Mouse (Mus musculus): ENCODE results near the gene 4930438A08Rik. TPM values are rescaled to one million over a fixed set of nuclear protein-coding genes. Genes with fewer than 3 reads are reported as not detected.
A peak's percentile ranks its signal among the peaks of the same experiment; 100 is the strongest.
"Not testable (repeated sequence)": the region's sequence is repeated elsewhere in the genome, so short reads cannot be mapped to it uniquely, and the experiment has no call there.

Gene 4930438A08Rik
- not detected in 2 replicates for polyA plus RNA-seq (2011; ENCODE audit: insufficient read length, low read depth, missing spikeins)

DNA sequence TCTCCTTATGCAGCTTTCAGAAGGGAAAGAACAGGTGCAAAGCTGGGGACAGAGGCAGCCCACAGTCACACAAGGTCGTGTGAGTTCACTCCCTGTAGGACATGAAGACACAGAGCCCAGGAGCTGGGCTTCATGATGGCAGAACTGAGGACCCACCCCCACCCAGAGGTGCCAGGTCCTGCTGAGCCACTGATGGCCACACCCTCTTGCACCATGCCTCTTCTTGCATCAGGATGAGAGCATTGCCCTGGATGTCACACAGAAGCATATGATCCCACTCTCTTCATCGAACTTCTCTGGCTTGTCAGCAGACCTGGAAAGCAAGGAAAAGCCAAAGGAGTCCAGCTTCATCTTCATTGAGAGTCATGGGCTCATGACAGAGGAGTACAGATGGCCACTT lies at the start of gene 4930438A08Rik:
4930438A08Rik (plus strand) TSS at position 228 of the 400 bp plus-strand sequence.
- no peak within 1 kb of the TSS for H3K27ac ChIP-seq (ENCODE audit: insufficient read depth, low read length)
- no peak for TF ChIP-seq CTCF (IDR thresholded peaks at IDR 0.05; ENCODE audit: borderline replicate concordance, insufficient read depth, low read length)
- TF ChIP-seq POLR2A (IDR thresholded peaks at IDR 0.05; ENCODE audit: low read depth, low read length): no peak
- no peak within 1 kb of the TSS for H3K4me3 ChIP-seq (ENCODE audit: insufficient read depth, low read length)
- H3K4me1 ChIP-seq (ENCODE audit: control insufficient read depth, insufficient read depth, low read length): no peaks in the 10 kb centered on the region

DNA sequence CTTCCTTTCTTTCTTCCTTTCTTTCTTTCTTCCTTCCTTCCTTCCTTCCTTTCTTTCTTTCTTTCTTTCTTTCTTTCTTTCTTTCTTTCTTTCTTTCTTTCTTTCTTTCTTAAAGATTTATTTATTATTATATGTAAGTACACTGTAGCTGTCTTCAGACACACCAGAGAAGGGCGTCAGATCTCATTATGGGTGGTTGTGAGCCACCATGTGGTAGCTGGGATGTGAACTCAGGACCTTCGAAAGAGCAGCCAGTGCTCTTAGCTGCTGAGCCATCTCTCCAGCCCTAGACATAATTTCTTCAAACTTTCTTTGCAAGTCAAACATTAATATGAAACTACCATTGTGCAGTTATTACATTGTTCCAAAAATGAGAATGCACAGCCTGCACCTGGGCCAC lies 49.7 kb upstream of the 4930438A08Rik start:
- not testable (repeated sequence) for H3K27ac ChIP-seq (ENCODE audit: insufficient read depth, low read length); H3K4me3 ChIP-seq (ENCODE audit: insufficient read depth, low read length); H3K4me1 ChIP-seq (ENCODE audit: control insufficient read depth, insufficient read depth, low read length)

DNA sequence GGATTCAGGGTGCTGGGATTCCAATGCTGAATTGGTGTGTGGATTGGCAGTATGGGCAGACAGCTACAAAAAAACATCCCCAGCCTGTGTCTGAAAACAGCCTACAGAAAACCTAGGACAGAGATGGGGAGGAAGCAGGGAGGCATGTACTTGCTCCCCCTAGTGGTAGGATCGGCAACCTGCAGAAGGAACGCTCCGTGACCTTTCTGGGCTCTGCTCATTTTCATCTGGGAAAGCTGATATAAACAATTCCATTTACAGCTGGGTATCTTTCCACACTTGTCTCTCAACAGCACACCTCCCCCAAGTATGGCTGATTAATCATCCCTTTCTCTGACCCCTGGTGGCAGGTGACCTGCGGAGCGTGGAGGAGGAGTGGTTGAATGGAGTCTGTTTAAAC lies 48.9 kb upstream of the 4930438A08Rik start:
- no peak overlapping the region for H3K4me3 ChIP-seq (ENCODE audit: insufficient read depth, low read length)
- peaks cover 5% of the 10 kb centered on the region; the same call in 1 of the 2 replicates for H3K4me1 ChIP-seq (ENCODE audit: control insufficient read depth, insufficient read depth, low read length)
- H3K27ac ChIP-seq (ENCODE audit: insufficient read depth, low read length): no peak overlapping the region
- TF ChIP-seq CTCF (IDR thresholded peaks at IDR 0.05; ENCODE audit: borderline replicate concordance, insufficient read depth, low read length) (peak; percentile 93), POLR2A (IDR thresholded peaks at IDR 0.05; ENCODE audit: low read depth, low read length) (no peak)

DNA sequence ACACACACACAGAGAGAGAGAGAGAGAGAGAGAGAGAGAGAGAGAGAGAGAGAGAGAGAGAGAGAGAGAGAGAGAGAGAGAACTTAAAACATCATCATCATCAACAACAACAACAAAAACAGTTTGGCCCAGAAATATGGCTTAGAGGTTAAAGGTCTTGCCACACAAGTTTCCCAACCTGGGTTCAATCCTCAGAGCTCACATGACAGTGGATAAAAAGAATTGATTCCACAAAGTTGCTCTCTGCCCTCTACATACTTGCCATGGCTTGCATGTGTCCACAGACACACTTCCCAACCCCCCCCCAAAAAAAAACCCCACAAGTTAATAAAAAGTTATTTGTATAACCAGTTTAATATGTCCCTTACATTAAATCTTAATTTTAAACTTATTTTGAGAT lies 48.2 kb upstream of the 4930438A08Rik start:
- TF ChIP-seq POLR2A (IDR thresholded peaks at IDR 0.05; ENCODE audit: low read depth, low read length) (no peak), CTCF (IDR thresholded peaks at IDR 0.05; ENCODE audit: borderline replicate concordance, insufficient read depth, low read length) (no peak)
- no peak overlapping the region for H3K4me3 ChIP-seq (ENCODE audit: insufficient read depth, low read length)
- H3K4me1 ChIP-seq (ENCODE audit: control insufficient read depth, insufficient read depth, low read length): peaks cover 5% of the 10 kb centered on the region; the same call in 1 of the 2 replicates
- H3K27ac ChIP-seq (ENCODE audit: insufficient read depth, low read length): no peak overlapping the region

DNA sequence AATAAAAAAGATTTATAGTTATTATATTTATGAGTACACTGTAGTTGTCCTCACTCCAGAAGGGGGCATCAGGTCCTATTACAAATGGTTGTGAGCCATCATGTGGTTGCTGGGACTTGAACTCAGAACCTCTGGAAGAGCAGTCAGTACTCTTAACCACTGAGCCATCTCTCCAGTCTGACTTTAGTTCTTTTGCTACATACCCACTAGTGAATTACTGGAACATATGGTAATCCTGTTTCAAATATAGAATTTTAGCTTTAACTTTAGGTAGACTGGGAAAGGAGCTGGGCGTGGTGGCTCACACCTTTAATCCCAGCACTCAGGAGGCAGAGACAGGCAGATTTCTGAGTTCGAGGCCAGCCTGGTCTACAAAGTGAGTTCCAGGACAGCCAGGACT lies 46.6 kb upstream of the 4930438A08Rik start:
- not testable (repeated sequence) for H3K4me3 ChIP-seq (ENCODE audit: insufficient read depth, low read length); H3K4me1 ChIP-seq (ENCODE audit: control insufficient read depth, insufficient read depth, low read length); H3K27ac ChIP-seq (ENCODE audit: insufficient read depth, low read length)

DNA sequence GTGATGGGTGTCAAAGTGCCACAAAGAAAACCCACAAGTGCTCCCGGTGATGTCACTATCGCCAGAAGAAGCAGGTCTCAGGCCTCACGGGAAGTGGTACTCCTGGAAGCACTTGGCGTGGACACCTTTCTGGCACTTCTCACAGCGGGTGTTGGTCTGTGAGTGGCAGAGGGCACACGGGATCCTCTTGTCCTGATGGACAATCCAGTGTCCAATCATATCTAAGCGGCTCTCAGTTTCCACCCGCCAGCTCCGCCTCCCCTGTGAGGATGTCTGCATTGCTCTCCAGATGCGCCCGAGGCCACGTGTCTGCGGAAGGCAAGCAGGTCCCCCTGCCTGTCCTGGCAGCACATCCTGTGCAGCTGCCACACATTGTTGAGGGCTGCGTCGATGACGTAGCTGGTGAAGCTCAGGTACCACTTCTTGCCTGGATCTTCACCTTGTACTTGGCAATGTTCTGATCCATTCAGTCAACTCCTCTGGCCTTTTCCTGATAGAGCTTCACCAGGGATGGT lies 44.1 kb upstream of the 4930438A08Rik start:
- no peak for TF ChIP-seq CTCF (IDR thresholded peaks at IDR 0.05; ENCODE audit: borderline replicate concordance, insufficient read depth, low read length)
- TF ChIP-seq POLR2A (IDR thresholded peaks at IDR 0.05; ENCODE audit: low read depth, low read length): no peak
- no peaks in the 10 kb centered on the region; the same call in 1 of the 2 replicates for H3K4me1 ChIP-seq (ENCODE audit: control insufficient read depth, insufficient read depth, low read length)
- no peak overlapping the region for H3K4me3 ChIP-seq (ENCODE audit: insufficient read depth, low read length)
- no peak overlapping the region for H3K27ac ChIP-seq (ENCODE audit: insufficient read depth, low read length)

DNA sequence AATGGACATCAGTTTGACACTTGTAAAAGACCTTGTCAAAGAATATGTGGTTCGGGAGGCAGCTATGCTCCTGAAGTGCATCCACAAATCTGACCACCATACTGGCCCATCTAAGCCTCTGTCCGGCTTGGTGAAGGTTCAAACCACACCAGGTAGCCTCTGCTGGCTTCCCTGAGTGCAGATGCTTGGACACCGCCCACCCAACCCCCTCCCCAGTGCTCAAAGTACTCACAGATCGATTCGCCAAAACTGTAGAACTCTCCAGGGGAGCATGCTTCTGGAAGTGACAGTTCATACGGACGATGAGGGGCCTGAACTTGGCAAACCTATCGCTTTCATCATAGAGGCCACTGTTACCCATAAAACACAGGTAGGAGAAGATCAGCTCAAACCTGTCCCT lies 43.4 kb upstream of the 4930438A08Rik start:
- no peak overlapping the region for H3K4me3 ChIP-seq (ENCODE audit: insufficient read depth, low read length)
- H3K4me1 ChIP-seq (ENCODE audit: control insufficient read depth, insufficient read depth, low read length): no peaks in the 10 kb centered on the region
- TF ChIP-seq POLR2A (IDR thresholded peaks at IDR 0.05; ENCODE audit: low read depth, low read length) (no peak), CTCF (IDR thresholded peaks at IDR 0.05; ENCODE audit: borderline replicate concordance, insufficient read depth, low read length) (no peak)
- no peak overlapping the region for H3K27ac ChIP-seq (ENCODE audit: insufficient read depth, low read length)

DNA sequence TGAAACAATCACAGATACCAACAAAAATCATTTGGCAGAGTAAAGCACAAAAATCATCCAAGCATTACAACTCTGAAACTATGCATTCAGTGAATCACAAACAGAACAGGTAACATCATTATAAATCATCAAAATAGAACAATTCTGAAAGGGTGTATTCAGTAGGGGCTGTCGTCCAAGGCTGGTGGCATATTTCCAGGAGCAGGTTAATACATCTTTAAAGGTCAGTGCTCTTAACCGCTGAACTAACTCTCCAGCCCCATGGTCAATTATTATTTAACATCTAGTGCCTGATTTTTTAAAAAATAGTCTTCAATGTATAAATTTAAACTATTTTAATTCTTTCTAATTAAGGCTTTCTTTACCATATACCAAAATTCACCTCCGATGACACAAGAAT lies 40.0 kb upstream of the 4930438A08Rik start:
- not testable (repeated sequence) for H3K4me1 ChIP-seq (ENCODE audit: control insufficient read depth, insufficient read depth, low read length)

DNA sequence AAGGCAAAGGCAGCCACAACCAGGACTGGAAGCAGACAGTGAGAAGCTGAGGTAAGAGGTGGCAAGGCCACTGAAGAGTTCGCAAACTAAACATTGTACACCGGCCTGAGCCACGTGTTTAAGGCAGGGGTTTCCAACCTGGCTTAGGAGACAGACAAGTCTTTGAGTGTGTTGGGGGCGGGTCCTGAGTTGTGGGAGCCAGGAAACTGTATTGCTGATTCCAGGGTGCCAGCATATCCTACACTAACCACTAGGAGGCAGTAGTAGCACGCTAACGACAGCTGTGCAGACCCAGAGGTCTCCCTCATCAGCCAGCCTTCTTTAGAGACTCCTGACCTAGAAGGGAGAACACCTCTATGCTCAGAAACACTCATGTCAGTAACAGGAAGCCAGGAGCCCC lies 39.4 kb upstream of the 4930438A08Rik start:
- Histone ChIP-seq H3K4me3 (ENCODE audit: insufficient read depth, low read length) (no peak overlapping the region), H3K27ac (ENCODE audit: insufficient read depth, low read length) (no peak overlapping the region), H3K4me1 (ENCODE audit: control insufficient read depth, insufficient read depth, low read length) (no peaks in the 10 kb centered on the region)
- TF ChIP-seq CTCF (IDR thresholded peaks at IDR 0.05; ENCODE audit: borderline replicate concordance, insufficient read depth, low read length) (peak; percentile 58; the same call in 1 of the 2 replicates), POLR2A (IDR thresholded peaks at IDR 0.05; ENCODE audit: low read depth, low read length) (no peak)

More for the DNA sequence above, 40.0 kb upstream of the 4930438A08Rik start:
- H3K4me3 ChIP-seq (ENCODE audit: insufficient read depth, low read length); H3K27ac ChIP-seq (ENCODE audit: insufficient read depth, low read length): not testable (repeated sequence)

DNA sequence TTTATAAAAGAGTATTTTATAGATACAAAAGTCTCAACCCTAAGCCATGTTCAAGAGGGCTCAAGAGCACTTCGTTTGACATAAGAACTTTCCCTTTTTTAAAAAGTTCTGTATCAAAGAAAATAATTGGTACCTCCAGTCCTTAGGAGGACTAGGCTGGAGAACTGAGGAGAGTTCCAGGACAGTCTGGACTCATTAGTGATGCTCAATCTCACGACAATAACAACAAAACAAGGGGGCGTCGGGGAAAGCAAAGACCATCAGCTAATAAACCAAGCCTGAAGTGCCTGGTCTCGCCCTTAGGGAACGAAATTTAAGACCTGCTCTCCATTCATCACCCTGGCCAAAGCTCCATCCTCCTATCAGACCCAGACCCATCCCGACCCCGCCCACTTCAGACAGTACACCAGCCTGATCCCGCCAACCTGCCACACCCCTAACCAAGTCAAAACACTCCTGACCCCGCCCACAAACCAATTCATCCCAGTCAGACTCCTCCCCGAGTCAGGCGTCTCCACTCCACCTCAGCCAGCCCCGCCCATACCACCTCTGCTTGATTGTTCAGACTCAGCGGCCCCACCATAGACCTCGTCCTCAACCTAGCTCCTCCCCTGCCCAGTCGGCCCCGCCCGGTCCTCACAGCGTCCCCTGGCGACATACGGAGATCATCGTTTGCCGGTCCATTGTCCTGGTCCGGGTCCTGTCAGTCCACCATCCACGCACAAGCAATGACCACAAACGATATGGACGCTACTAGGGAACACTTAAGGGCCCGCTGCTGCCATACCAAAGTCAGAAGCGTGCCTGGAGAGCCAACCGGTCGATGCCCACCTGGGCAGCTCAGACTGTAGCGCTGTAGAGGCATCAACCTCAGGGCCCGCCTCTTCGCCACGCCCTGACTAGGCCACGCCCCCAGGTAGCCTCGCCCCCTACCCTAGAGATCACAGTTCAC lies 35.5 kb upstream of the 4930438A08Rik start:
- H3K4me3 ChIP-seq (ENCODE audit: insufficient read depth, low read length): peak overlapping the region; percentile 9; the same call in 1 of the 2 replicates
- H3K4me1 ChIP-seq (ENCODE audit: control insufficient read depth, insufficient read depth, low read length): no peaks in the 10 kb centered on the region
- H3K27ac ChIP-seq (ENCODE audit: insufficient read depth, low read length): no peak overlapping the region
- TF ChIP-seq CTCF (IDR thresholded peaks at IDR 0.05; ENCODE audit: borderline replicate concordance, insufficient read depth, low read length): peak; percentile 29; the same call in 1 of the 2 replicates
- no peak for TF ChIP-seq POLR2A (IDR thresholded peaks at IDR 0.05; ENCODE audit: low read depth, low read length)

All from embryonic fibroblast, embryonic 13.5 days (primary cell).